Mouse (Mus musculus): ENCODE measurements around the gene Ckm. TPM values are rescaled to one million over a fixed set of nuclear protein-coding genes. Genes with fewer than 3 reads are reported as not detected.

Gene Ckm
- polyA plus RNA-seq, 1 experiment from 2014 or later = not detected

DNA sequence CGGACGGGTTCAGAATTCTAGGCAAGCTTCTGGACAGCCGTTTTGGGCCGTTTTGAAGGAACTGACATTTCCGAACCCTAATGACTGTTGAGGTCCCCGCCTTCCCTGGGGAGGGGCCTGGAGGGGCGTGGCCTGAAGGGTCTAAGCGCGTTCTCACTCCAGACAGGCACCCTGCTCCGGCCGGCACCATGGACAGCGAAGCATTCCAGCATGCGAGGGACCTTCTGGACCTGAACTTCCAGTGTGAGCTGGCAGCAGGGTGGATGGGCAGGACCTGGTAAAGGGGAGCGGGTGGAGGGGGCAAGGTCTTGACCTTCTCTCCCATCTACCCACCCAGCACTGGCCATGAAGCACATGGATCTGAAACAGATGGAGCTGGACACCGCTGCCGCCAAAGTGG is 36.2 kb upstream of the Ckm start:
- Histone ChIP-seq H3K4me1 (peaks cover 24% of the 10 kb centered on the region), H3K36me3 (peaks cover 22% of the 10 kb centered on the region), H3K27ac (replicated peaks) (no peak overlapping the region), H3K27me3 (ENCODE audit: low read depth, poor library complexity, severe bottlenecking) (peaks cover 35% of the 10 kb centered on the region), H3K4me3 (no peak overlapping the region), H3K9me3 (replicated peaks) (no peaks in the 10 kb centered on the region)
- peak; percentile 37 for DNase-seq (ENCODE audit: low spot score)
- WGBS = 24% methylated on average over 16 of the region's 16 CpGs

DNA sequence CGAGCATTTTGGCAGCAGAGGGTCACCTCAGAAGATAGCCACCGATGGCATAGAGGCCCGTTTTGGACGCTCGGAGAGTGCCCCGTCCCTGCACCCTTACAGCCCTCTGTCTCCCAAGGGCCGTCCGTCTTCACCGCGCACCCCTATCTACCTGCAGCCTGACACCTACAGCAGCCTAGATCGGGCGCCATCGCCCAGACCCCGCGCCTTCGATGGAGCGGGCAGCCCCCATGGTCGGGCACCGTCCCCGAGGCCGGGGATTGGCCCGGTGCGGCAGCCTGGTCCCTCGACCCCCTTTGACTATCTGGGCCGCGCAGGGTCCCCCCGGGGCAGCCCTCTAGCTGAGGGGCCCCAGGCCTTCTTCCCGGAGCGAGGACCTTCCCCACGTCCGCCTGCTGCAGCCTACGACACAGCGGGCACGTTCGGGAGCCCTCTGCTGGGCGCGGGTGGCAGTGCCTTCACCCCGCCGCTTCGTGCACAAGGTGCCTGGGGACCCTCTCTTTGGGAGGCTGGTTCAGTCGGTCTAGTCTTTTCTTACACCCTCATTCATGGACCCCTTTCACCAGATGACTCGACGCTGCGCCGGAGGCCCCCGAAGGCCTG is 34.7 kb upstream of the Ckm start:
- peak overlapping the region; percentile 83 for H3K27ac ChIP-seq (replicated peaks)
- peaks cover 30% of the 10 kb centered on the region for H3K36me3 ChIP-seq
- WGBS = 13% methylated on average over 46 of the region's 46 CpGs
- H3K27me3 ChIP-seq (ENCODE audit: low read depth, poor library complexity, severe bottlenecking) = peaks cover 27% of the 10 kb centered on the region
- H3K4me1 ChIP-seq = peaks cover 15% of the 10 kb centered on the region
- peak; percentile 78 for DNase-seq (ENCODE audit: low spot score)
- H3K9me3 ChIP-seq (replicated peaks) = no peaks in the 10 kb centered on the region
- H3K4me3 ChIP-seq = peak overlapping the region; percentile 59

DNA sequence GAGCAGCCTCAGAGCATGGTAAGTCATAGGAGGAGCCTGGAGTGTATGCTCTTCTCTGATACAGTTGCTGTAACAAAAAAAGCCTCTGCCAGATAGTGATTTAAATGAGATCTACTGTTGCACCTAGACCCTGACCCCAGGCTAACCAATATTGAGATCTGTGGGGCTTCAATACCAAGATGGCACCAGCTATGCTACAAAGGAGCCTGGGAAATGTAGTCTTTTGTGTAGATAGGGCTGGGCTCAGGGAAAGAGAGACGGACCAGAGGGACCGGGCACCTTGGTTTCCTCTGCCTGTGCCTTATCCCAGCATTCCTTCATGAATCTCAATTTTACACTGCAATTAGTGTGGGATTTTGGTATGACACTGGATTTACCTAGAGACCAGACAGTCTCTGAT is 31.2 kb upstream of the Ckm start:
- Histone ChIP-seq H3K27ac (replicated peaks) (no peak overlapping the region), H3K9me3 (replicated peaks) (no peaks in the 10 kb centered on the region), H3K27me3 (ENCODE audit: low read depth, poor library complexity, severe bottlenecking) (peaks cover 24% of the 10 kb centered on the region), H3K4me3 (no peak overlapping the region), H3K36me3 (peaks cover 54% of the 10 kb centered on the region), H3K4me1 (peaks cover 14% of the 10 kb centered on the region)
- no peak for DNase-seq (ENCODE audit: low spot score)
- 90% methylated on average over 2 of the region's 2 CpGs for WGBS

DNA sequence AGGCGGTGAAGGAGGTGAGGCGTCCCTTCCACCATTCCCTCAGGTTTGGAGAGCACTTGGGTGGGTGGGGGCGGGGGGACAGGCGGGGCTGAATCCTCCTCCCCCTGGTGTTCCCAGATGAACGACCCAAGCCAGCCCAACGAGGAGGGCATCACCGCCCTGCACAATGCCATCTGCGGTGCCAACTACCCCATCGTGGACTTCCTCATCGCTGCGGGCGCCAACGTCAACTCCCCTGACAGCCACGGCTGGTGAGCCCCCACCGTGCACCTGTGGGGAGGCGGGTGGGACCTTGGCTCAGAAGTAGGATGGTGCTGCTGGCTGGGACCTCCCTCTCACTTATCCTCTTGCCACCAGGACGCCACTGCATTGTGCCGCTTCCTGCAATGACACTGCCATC is 29.2 kb upstream of the Ckm start:
- no peak for DNase-seq (ENCODE audit: low spot score)
- WGBS = 76% methylated on average over 18 of the region's 18 CpGs
- Histone ChIP-seq H3K27ac (replicated peaks) (no peak overlapping the region), H3K9me3 (replicated peaks) (no peaks in the 10 kb centered on the region), H3K27me3 (ENCODE audit: low read depth, poor library complexity, severe bottlenecking) (peaks cover 4% of the 10 kb centered on the region; the same call in 1 of the 2 replicates), H3K4me3 (no peak overlapping the region), H3K36me3 (peaks cover 57% of the 10 kb centered on the region), H3K4me1 (0 out of 2 replicates have a peak, but pooled peaks cover under 1% of the 10 kb centered on the region)

DNA sequence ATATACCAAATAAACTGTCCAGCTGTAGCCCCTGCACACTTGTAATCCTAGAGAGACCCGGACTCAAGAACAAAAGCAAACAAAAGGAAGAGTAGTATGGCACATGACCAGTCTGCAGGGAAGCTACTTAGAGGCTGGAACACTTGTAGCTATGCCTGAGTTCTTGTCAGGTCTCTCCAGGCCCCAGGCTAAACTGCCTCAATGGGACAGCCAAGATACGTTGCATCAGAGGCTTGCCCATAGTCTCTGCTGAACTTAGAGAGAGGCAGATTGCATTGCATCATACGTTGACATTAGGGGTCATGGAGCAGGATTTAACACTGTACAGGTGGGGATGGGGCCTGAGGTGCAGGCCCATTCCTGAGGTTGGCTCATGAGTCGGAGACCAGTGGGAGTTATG is 28.6 kb upstream of the Ckm start:
- Histone ChIP-seq H3K27me3 (ENCODE audit: low read depth, poor library complexity, severe bottlenecking) (no peaks in the 10 kb centered on the region), H3K27ac (replicated peaks) (no peak overlapping the region), H3K9me3 (replicated peaks) (no peaks in the 10 kb centered on the region), H3K4me1 (no peaks in the 10 kb centered on the region), H3K36me3 (peaks cover 51% of the 10 kb centered on the region), H3K4me3 (no peak overlapping the region)
- WGBS = 88% methylated on average over 4 of the region's 4 CpGs
- DNase-seq (ENCODE audit: low spot score) = no peak

DNA sequence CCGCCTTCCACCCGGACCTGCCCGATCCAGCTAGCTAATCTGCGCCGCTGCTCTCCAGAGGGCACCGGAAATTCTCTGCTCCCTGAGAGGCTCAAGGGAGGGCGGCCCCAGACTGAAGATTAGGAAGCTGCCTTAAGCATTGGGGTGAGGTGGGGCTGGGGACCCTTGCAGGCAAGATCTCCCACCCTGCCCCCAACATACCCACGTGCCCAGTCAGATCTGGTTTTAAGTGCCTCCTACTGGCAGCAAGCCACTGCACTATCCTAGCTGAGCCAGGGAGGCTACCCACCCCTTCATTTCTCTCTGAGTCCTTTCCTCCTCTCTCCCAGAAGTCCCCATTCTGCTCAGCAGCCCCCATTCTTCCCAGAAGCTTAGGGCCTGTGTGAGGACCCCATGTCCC is 26.5 kb upstream of the Ckm start:
- peaks cover 9% of the 10 kb centered on the region for H3K4me1 ChIP-seq
- H3K9me3 ChIP-seq (replicated peaks) = no peaks in the 10 kb centered on the region
- H3K4me3 ChIP-seq = no peak overlapping the region
- WGBS = 63% methylated on average over 8 of the region's 8 CpGs
- H3K36me3 ChIP-seq = peaks cover 39% of the 10 kb centered on the region
- DNase-seq (ENCODE audit: low spot score) = no peak
- H3K27ac ChIP-seq (replicated peaks) = no peak overlapping the region
- H3K27me3 ChIP-seq (ENCODE audit: low read depth, poor library complexity, severe bottlenecking) = no peaks in the 10 kb centered on the region

DNA sequence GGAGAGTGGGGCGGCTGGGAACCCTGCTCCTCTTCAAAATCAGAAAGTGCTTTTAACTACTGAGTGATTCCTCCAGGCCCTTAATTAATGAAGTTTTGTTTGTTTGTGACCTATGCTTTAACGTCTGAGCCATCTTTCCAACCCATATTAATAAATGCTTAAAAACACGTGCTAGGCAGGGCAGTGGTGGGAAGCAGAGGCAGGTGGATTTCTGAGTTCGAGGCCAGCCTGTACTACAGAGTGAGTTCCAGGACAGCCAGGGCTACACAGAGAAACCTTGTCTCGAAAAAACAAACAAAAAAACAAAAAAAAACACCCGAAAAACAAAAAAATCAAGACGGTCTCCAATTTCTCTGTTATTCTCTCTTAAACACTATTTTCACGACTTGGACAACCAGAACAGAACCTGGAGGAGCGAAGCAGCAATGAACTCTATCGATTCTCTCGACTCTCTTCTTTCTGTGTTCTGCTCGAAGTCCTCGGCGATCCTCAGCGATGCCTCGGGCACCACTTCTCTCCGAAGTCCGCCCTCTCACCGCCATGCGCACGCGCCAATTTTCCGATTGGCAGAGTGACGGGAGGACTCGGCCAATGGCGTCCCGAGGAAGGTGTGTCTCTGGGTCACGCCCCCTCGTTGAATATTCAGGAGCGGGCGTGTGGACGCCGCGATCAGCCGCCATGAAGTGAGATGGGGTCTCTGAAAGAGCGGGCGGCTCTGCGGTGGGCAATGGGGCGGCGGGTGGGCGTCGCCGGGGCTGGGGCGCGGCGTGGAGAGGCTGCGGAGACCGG is 23.0 kb upstream of the Ckm start, which contains the start of gene Ercc2:
Gene Ercc2 (plus strand): TSS at position 634 of the 789 bp plus-strand sequence.
- H3K4me3 ChIP-seq = peak within 1 kb of the TSS; percentile 91
- WGBS = 7% methylated on average over 48 of the region's 48 CpGs
- peaks cover 47% of the 10 kb centered on the region for H3K36me3 ChIP-seq
- peak; percentile 100 for DNase-seq (ENCODE audit: low spot score)
- peak within 1 kb of the TSS; percentile 83 for H3K27ac ChIP-seq (replicated peaks)
- peaks cover 19% of the 10 kb centered on the region for H3K4me1 ChIP-seq
- no peaks in the 10 kb centered on the region for H3K27me3 ChIP-seq (ENCODE audit: low read depth, poor library complexity, severe bottlenecking)
- no peaks in the 10 kb centered on the region for H3K9me3 ChIP-seq (replicated peaks)

DNA sequence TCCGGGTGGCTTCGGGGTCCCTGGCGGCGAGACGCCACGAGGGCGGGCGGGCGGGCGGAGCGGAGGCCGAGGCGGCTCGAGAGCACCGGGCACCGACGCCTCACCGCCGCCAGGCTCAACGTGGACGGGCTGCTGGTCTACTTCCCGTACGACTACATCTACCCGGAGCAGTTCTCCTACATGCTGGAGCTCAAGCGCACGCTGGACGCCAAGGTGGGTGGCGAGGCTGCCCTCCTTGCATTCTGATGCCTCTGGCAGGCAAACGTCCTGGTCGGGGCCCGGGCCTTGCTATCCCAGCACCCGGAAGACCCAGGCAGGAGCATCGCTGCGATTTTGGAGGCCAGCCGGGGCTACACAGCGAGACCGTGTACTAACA is 22.4 kb upstream of the Ckm start:
- Histone ChIP-seq H3K27ac (replicated peaks) (peak overlapping the region; percentile 83), H3K36me3 (peaks cover 50% of the 10 kb centered on the region)
- DNase-seq (ENCODE audit: low spot score) = no peak

DNA sequence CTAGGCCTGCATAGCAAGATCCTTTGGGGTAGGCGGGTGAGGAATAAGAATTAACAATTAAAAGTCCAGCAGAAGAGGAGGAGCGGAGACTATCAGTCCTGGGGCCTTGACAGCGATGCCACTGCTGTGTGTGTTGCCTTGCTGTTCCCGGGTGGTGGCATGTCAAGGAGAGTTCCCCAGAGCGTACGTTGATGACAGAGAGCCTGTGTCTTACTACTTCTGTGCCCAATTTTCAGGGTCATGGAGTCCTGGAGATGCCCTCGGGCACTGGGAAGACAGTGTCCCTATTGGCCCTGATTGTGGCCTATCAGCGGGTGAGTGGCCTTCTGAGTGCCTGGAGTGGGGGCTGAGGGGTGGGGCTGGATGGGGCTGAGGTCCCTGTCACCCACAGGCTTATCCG is 20.9 kb upstream of the Ckm start:
- Histone ChIP-seq H3K36me3 (peaks cover 59% of the 10 kb centered on the region), H3K4me1 (peaks cover 28% of the 10 kb centered on the region), H3K27ac (replicated peaks) (no peak overlapping the region), H3K27me3 (ENCODE audit: low read depth, poor library complexity, severe bottlenecking) (no peaks in the 10 kb centered on the region), H3K9me3 (replicated peaks) (no peaks in the 10 kb centered on the region), H3K4me3 (peak overlapping the region; percentile 91)
- no peak for DNase-seq (ENCODE audit: low spot score)
- 90% methylated on average over 9 of the region's 9 CpGs for WGBS

More for the DNA sequence above, 22.4 kb upstream of the Ckm start:
- no peaks in the 10 kb centered on the region for H3K27me3 ChIP-seq (ENCODE audit: low read depth, poor library complexity, severe bottlenecking)
- H3K9me3 ChIP-seq (replicated peaks) = no peaks in the 10 kb centered on the region
- peak overlapping the region; percentile 91 for H3K4me3 ChIP-seq
- H3K4me1 ChIP-seq = peaks cover 19% of the 10 kb centered on the region
- under 1% methylated on average over 28 of the region's 37 CpGs for WGBS

DNA sequence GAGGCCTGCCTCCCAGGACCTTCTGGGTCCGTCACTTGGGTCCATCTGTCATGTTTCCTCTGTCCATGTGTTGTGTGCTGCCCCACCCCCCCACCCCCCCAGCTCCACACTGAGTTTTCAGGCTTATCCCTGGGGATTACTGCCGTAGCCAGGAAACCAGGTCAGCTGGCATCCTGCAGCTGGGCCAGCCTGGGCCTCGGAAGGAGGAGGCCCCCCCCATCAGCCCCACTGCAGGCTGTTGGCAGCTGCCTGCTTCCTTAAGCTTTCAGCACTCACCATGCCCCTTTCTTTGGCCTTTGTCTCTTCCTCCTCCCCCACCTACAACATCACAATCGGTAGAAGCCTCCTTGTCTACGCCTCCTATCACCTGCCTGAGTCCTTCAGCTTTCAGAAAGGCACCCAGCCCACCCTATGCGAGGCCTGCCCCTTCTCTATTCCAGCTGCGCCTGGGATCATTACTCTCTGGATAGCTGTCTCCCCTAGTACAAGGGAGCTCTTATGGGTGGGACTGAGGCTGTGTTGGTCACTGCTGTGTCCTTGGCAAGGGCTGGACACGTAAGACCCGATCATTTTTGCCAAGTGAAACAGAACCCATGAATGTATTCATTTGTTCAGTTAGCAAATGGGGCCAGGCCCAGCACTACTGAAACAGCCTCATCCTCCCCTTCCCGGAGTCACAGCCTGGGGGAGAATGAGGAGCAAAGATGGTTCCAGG is 15.7 kb upstream of the Ckm start:
- 70% methylated on average over 10 of the region's 10 CpGs for WGBS
- no peak for DNase-seq (ENCODE audit: low spot score)
- peak overlapping the region; percentile 79 for H3K27ac ChIP-seq (replicated peaks)

DNA sequence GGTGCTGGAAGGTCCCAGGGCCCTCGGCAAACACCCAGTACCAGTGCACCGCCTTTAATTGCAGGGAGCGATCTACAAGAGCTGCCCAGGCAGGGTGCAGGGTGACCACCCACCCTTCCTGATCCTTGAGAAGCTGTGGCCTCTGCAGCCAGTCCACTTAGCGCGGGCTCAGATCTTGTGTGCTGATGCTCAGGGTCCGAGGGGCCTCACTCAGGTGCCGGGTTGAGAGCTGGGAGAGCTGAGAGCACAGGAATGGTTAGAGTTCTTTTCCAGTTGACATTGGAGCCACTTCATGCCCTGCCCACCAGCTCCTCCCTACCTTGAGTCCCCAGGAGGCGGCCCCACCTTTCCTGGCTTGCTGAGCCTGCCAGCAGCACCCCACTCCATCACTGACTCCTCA is 10.1 kb upstream of the Ckm start:
- Histone ChIP-seq H3K4me1 (peaks cover 5% of the 10 kb centered on the region), H3K27me3 (ENCODE audit: low read depth, poor library complexity, severe bottlenecking) (peaks cover 15% of the 10 kb centered on the region), H3K36me3 (peaks cover 65% of the 10 kb centered on the region), H3K27ac (replicated peaks) (no peak overlapping the region), H3K4me3 (no peak overlapping the region; the same call in 1 of the 2 replicates), H3K9me3 (replicated peaks) (no peaks in the 10 kb centered on the region)
- 93% methylated on average over 8 of the region's 8 CpGs for WGBS
- DNase-seq (ENCODE audit: low spot score) = no peak

More for the DNA sequence above, 15.7 kb upstream of the Ckm start:
- Histone ChIP-seq H3K4me3 (peak overlapping the region; percentile 10; the same call in 1 of the 2 replicates), H3K27me3 (ENCODE audit: low read depth, poor library complexity, severe bottlenecking) (no peaks in the 10 kb centered on the region), H3K36me3 (peaks cover 100% of the 10 kb centered on the region), H3K4me1 (peaks cover 19% of the 10 kb centered on the region), H3K9me3 (replicated peaks) (no peaks in the 10 kb centered on the region)

DNA sequence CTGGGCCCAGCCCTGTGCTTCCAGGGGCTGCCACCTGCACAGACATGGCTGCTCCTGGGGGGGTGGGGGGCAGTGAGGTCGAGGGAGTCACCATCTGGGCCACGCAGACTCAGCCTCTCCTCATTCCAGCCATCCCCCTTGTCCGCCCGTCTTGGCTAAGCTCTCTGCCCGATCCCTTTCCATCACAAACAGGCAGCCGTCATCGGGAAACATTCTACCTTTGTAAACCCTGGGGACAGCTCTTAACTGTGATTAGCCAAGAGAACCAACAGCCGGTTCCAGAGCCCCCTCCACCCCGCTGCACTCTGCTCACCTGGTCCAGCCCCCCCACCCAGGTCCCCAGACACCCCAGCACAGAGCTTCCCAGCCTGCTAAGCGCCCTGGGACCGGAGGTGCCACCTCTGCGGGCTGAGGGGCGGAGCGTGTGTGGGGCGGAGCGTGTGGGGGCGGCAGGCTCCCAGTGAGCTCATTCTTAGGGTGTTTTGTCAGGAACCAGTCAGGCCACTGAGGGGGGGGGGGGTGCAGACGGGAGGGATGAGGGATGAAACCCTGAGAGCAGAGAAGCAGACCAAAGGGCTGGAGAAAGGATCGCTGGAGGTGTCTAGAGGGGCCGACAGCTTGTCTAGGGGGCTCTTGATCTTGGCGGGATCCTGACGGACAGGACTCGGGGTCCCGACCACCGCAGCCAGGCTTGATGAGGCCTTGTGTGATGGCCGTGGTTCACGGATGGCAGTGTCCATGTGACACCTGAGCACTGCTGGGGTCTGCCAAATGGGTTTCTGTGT is 4.9 kb upstream of the Ckm start:
- H3K4me1 ChIP-seq = peaks cover 22% of the 10 kb centered on the region
- H3K4me3 ChIP-seq = peak overlapping the region; percentile 50
- peaks cover 13% of the 10 kb centered on the region for H3K36me3 ChIP-seq
- H3K27ac ChIP-seq (replicated peaks) = 0 out of 2 replicates have a peak overlapping the region, but pooled peaks have one; percentile 3
- peaks cover 67% of the 10 kb centered on the region for H3K27me3 ChIP-seq (ENCODE audit: low read depth, poor library complexity, severe bottlenecking)
- 2% methylated on average over 27 of the region's 27 CpGs for WGBS
- peak; percentile 53 for DNase-seq (ENCODE audit: low spot score)
- peaks cover 12% of the 10 kb centered on the region for H3K9me3 ChIP-seq (replicated peaks)

All from midbrain, embryonic 10.5 days (tissue).